Mouse (Mus musculus) heart, embryonic 16.5 days (tissue): ENCODE measurements around the gene Rps19bp1. TPM values are rescaled to one million over a fixed set of nuclear protein-coding genes. Genes with fewer than 3 reads are reported as not detected.

Experiments
- ATAC-seq: fragments of 200-750 bp; cut with Nextera tagmentation; replicated peaks from 2 replicates; pipeline ENCODE4 v1.8.0; 2017; ENCODE audit warnings: moderate number of reproducible peaks; ENCODE audit not compliant: insufficient read depth, low FRiP score; ENCODE audit errors: extremely low read depth
- H3K27ac ChIP-seq: fragments of 300-500 bp; sonication (generic); 2 replicates; pipeline ENCODE4 v1.5.1; 2014; ENCODE audit warnings: mild to moderate bottlenecking, low read length, control low read depth, moderate library complexity
- H3K27me3 ChIP-seq: fragments of 300-500 bp; sonication (generic); 2 replicates; pipeline ENCODE4 v1.6.1; 2014; ENCODE audit warnings: low read length, mixed read lengths; ENCODE audit not compliant: control insufficient read depth, insufficient read depth
- H3K36me3 ChIP-seq: fragments of 300-500 bp; sonication (generic); 2 replicates; pipeline ENCODE4 v1.6.1; 2014; ENCODE audit not compliant: control insufficient read depth, insufficient read depth
- H3K4me1 ChIP-seq: fragments of 300-500 bp; sonication (generic); 2 replicates; pipeline ENCODE4 v1.6.1; 2014; ENCODE audit warnings: low read length, mixed read lengths; ENCODE audit not compliant: control insufficient read depth, insufficient read depth
- H3K4me2 ChIP-seq: fragments of 300-500 bp; sonication (generic); 2 replicates; pipeline ENCODE4 v1.6.1; 2014; ENCODE audit warnings: low read depth, mild to moderate bottlenecking, control low read depth, low read length
- H3K4me3 ChIP-seq: fragments of 300-500 bp; sonication (generic); 2 replicates; pipeline ENCODE4 v1.5.1; 2014; ENCODE audit warnings: mild to moderate bottlenecking, control low read depth, low read length
- H3K9ac ChIP-seq: fragments of 300-500 bp; sonication (generic); 2 replicates; pipeline ENCODE4 v1.6.1; 2014; ENCODE audit warnings: low read length, control low read depth
- H3K9me3 ChIP-seq: fragments of 300-500 bp; sonication (generic); replicated peaks from 2 replicates; pipeline ENCODE4 v1.6.1; 2016; ENCODE audit warnings: low read length; ENCODE audit not compliant: control insufficient read depth
- WGBS: fragments of 180-500 bp; shearing (Covaris S2); extraction: QIAGEN DNeasy Blood & Tissue Kit; methylation state at CpG from one replicate; pipeline ENCODE4 v1.1.7; 2014; 5-methylcytosine and 5-hydroxymethylcytosine counted together
- polyA plus RNA-seq: library from polyadenylated mRNA; unstranded; fragments of >200 nt; fragmentation: Nextera tagmentation; extraction: Ambion mirVana; gene quantifications from 2 replicates; pipeline ENCODE4 v1.2.1, GENCODE M21; 2015

The Rps19bp1 gene
- polyA plus RNA-seq, 1 experiment from 2014 or later, result 35.7 TPM

- no peak for ATAC-seq
These were observed 5.6 kb downstream of the Rps19bp1 start for GRCm38 (mm10) chr15:80258240-80259170.

GRCm38 (mm10) chr15:80257602-80258239, 6.4 kb downstream of the Rps19bp1 start:
- 23% methylated on average over 4 of the region's 4 CpGs for WGBS
- Histone ChIP-seq H3K9me3 (no peaks in the 10 kb centered on the region), H3K4me2 (peak overlapping the region; percentile 95), H3K9ac (peak overlapping the region; percentile 99), H3K27me3 (no peaks in the 10 kb centered on the region), H3K27ac (peak overlapping the region; percentile 99), H3K4me3 (peak overlapping the region; percentile 97), H3K36me3 (peaks cover 27% of the 10 kb centered on the region), H3K4me1 (peaks cover 27% of the 10 kb centered on the region)
- no peak for ATAC-seq

More at GRCm38 (mm10) chr15:80258240-80259170, 5.6 kb downstream of the Rps19bp1 start:
- H3K27me3 ChIP-seq, result no peaks in the 10 kb centered on the region
- H3K27ac ChIP-seq, result peak overlapping the region; percentile 99
- peaks cover 35% of the 10 kb centered on the region for H3K4me1 ChIP-seq
- no peak overlapping the region for H3K9ac ChIP-seq
- no peak overlapping the region for H3K4me3 ChIP-seq
- H3K9me3 ChIP-seq, result no peaks in the 10 kb centered on the region
- H3K36me3 ChIP-seq, result peaks cover 27% of the 10 kb centered on the region
- no peak overlapping the region for H3K4me2 ChIP-seq
- 53% methylated on average over 11 of the region's 11 CpGs for WGBS

- 49% methylated on average over 12 of the region's 12 CpGs for WGBS
- Histone ChIP-seq H3K4me3 (peak overlapping the region; percentile 97), H3K9me3 (no peaks in the 10 kb centered on the region), H3K4me2 (peak overlapping the region; percentile 95), H3K27ac (peak overlapping the region; percentile 99), H3K9ac (peak overlapping the region; percentile 99), H3K36me3 (peaks cover 27% of the 10 kb centered on the region), H3K4me1 (peaks cover 29% of the 10 kb centered on the region), H3K27me3 (no peaks in the 10 kb centered on the region)
- no peak for ATAC-seq
These were observed 7.2 kb downstream of the Rps19bp1 start for GRCm38 (mm10) chr15:80256656-80257601.

- H3K9ac ChIP-seq, result peak overlapping the region; percentile 99
- H3K4me2 ChIP-seq, result peak overlapping the region; percentile 95
- H3K27me3 ChIP-seq, result no peaks in the 10 kb centered on the region
- peaks cover 36% of the 10 kb centered on the region for H3K4me1 ChIP-seq
- H3K36me3 ChIP-seq, result peaks cover 27% of the 10 kb centered on the region
- WGBS, result 3% methylated on average over 16 of the region's 16 CpGs
- no peak for ATAC-seq
- H3K27ac ChIP-seq, result peak overlapping the region; percentile 99
- H3K9me3 ChIP-seq, result no peaks in the 10 kb centered on the region
- peak overlapping the region; percentile 97 for H3K4me3 ChIP-seq
These were observed 7.9 kb downstream of the Rps19bp1 start for GRCm38 (mm10) chr15:80256242-80256641.

GRCm38 (mm10) chr15:80255646-80256121, 8.4 kb downstream of the Rps19bp1 start:
- Histone ChIP-seq H3K27me3 (no peaks in the 10 kb centered on the region), H3K9ac (peak overlapping the region; percentile 99), H3K4me2 (peak overlapping the region; percentile 95), H3K4me3 (peak overlapping the region; percentile 97), H3K9me3 (no peaks in the 10 kb centered on the region), H3K4me1 (peaks cover 41% of the 10 kb centered on the region), H3K27ac (peak overlapping the region; percentile 99), H3K36me3 (peaks cover 27% of the 10 kb centered on the region)
- under 1% methylated on average over 51 of the region's 51 CpGs for WGBS
- ATAC-seq, result peak; percentile 56

- peak; percentile 93 for ATAC-seq
- under 1% methylated on average over 62 of the region's 62 CpGs for WGBS
- peak within 1 kb of the TSS; percentile 99 for H3K9ac ChIP-seq
- peaks cover 32% of the 10 kb centered on the region for H3K36me3 ChIP-seq
- H3K27me3 ChIP-seq, result no peaks in the 10 kb centered on the region
- H3K4me2 ChIP-seq, result peak within 1 kb of the TSS; percentile 95
- H3K27ac ChIP-seq, result peak within 1 kb of the TSS; percentile 99
- no peaks in the 10 kb centered on the region for H3K9me3 ChIP-seq
- H3K4me1 ChIP-seq, result peaks cover 48% of the 10 kb centered on the region
- H3K4me3 ChIP-seq, result peak within 1 kb of the TSS; percentile 97
These were observed 9.1 kb downstream of the Rps19bp1 start, which contains the start of gene Atf4 for GRCm38 (mm10) chr15:80254847-80255645. Gene Atf4, plus strand, starts transcription at chr15:80255184.

GRCm38 (mm10) chr15:80254207-80254606, 9.9 kb downstream of the Rps19bp1 start:
- Histone ChIP-seq H3K36me3 (peaks cover 36% of the 10 kb centered on the region), H3K4me2 (peak overlapping the region; percentile 63), H3K4me3 (peak overlapping the region; percentile 97), H3K27ac (peak overlapping the region; percentile 99), H3K9ac (peak overlapping the region; percentile 73), H3K9me3 (no peaks in the 10 kb centered on the region), H3K4me1 (peaks cover 53% of the 10 kb centered on the region), H3K27me3 (no peaks in the 10 kb centered on the region)
- 32% methylated on average over 6 of the region's 6 CpGs for WGBS
- ATAC-seq, result no peak

GRCm38 (mm10) chr15:80253530-80253929, 10.6 kb downstream of the Rps19bp1 start:
- Histone ChIP-seq H3K4me1 (peaks cover 53% of the 10 kb centered on the region), H3K36me3 (peaks cover 42% of the 10 kb centered on the region), H3K4me3 (no peak overlapping the region), H3K27me3 (no peaks in the 10 kb centered on the region), H3K9me3 (no peaks in the 10 kb centered on the region), H3K4me2 (no peak overlapping the region; the same call in 1 of the 2 replicates), H3K27ac (peak overlapping the region; percentile 99), H3K9ac (no peak overlapping the region)
- 40% methylated on average over 2 of the region's 2 CpGs for WGBS
- ATAC-seq, result no peak
